Mouse (Mus musculus) activated CD4-positive, CD25-positive, alpha-beta regulatory T cell (primary cell): Measurements from ENCODE around the gene Mul1. TPM values are rescaled to one million over a fixed set of nuclear protein-coding genes. Genes with fewer than 3 reads are reported as not detected.

Experiments
- polyA plus RNA-seq, 2 experiments: library from polyadenylated mRNA; unstranded; fragments of 100-300 nt; shearing (Covaris generic); gene quantifications; one replicate each; pipeline ENCODE4 v1.2.1; 2017

Gene Mul1
- polyA plus RNA-seq, result 10 to 100 TPM; 10.8 to 11.6 TPM

DNA sequence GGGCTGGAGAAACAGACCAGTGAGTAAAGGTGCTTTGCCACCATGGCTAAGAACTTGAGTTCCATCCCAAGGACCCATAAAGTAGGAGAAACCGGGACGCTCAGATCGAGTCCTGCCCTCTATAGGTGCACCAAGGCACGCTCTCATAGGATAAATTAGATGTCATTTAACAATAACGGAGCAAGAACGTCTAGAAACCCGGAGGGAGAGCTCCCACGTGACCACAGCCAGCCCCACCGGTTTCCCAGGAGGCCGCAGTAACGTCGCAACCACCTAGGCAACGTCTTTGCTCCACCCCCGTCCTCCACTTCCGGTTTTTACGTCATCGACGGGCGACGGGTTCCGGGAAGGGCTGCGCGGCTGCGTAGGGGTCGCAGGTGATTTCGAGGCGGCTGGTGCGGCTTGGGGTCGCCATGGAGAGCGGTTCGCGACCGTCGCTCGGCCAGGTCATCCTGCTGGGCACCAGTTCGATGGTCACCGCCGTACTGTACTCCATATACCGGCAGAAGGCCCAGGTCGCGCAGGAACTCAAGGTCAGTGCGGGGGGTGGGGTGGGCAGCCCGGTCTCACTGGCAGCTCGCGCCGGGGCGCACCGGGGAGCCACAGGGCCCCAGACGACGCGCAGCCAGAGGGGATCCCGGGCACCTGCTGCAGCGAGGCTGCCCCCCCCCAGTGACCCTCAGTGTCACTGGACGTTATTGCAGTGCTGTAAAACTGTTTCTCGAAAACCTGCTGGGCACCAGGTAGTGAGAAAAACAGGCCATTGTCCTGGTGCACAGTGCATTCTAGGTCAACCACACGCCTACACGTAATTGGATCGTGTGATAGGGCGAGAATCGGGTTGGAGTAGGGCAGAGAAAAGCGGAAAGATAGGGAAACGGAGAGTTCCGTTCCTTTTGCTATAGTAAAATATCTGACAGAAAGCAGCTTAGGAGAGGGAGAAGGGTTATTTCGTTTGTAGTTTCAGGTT is at the start of gene Mul1:
Gene Mul1, plus strand, starts transcription at position 325 of the 970 bp plus-strand sequence.

DNA sequence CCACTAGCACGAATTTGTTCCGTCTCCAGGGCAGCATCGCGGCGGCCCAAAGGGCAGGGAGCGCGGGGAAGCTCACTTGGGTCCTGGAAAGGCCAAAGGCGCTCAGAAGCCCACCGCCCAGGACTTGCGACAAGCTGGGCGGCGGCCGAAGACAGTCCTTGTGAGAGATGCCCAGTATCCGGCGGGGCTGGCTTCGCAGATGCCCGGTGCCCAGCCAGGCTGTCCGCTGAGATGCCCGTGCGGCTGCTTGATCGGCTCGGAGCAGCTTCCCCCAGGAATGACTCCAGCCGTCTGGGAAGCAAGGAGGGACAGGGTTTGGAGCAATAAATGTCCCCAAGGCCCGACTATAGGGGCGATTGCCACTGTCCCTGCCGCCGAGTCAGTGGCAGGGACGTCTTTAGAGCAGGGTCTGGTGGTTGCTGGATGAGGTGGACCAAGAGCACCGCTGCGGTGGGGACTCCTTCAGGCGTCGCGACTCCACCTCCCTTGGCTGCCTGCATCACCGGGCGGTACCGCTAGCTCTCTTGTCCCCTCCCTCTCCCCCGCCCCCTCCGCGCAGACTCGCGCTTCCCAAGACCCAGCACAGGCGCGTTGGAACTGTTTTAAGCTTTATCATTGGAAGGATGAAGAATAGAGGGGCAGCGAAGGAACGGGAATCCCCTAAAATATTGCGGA is 38.4 kb upstream of the Mul1 start, which contains the start of gene Fam43b:
Gene Fam43b, minus strand, starts transcription at position 558 of the 675 bp plus-strand sequence.

DNA sequence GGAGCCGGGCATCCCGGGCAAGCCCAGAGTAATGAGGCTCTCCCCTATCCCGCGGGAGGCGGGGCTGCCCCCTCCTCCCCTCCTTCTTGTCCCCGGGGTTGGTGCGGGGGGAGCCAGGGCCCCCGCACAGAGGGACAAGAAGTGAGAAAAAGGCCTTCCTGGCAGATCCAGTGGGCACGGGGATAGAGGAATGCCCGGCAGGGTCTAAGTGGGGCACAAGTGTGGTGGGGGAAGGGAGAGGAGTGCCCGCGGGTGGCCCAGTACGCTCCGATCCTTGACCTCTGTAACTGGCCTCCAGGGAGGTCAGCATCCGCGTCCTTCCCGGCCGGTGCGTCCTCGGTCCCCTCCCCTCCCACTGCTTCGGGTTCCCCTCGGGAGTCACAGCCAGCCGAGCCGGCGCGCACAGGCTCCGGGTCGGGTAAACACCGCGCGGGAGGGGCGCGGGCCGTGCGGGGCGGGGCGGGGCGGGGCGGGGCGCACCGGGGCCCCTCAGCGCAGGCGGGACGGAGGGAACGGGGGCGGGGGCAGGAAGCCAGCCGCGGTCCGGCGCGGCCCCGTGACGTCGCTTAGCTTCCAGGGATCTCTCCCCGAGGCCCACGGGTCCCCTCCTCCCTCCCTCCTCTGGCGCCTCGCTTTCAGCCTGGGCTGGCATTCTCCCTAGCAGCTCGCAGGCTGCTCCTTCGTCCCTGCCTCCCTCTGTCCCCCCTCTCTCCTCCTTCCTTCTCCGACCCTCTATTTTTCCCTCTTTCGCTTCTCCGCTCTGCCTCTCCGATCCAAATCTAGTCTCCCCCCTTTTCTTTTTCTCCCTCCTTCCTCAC is 19.5 kb downstream of the Mul1 start, which contains the start of gene Camk2n1:
Gene Camk2n1, plus strand, starts transcription at position 562 of the 818 bp plus-strand sequence.

Other genes with a start within 250 kb of the Mul1 start
- 100 to 1,000 TPM; 187 to 191 TPM for gene Hp1bp3, start 218.4 kb upstream of the Mul1 start, polyA plus RNA-seq
- gene Sh2d5, start 184.3 kb upstream of the Mul1 start, polyA plus RNA-seq, result under 1 TPM; 0.06 to 0.18 TPM
- under 1 TPM; 0.08 to 0.34 TPM for gene Kif17, start 184.2 kb upstream of the Mul1 start, polyA plus RNA-seq
- 100 to 1,000 TPM; 166 to 178 TPM for gene Ddost, start 129.9 kb upstream of the Mul1 start, polyA plus RNA-seq
- gene Pink1, start 108.4 kb upstream of the Mul1 start, polyA plus RNA-seq, result 100 to 1,000 TPM; 103 to 124 TPM
- not detected for gene Cda, start 66.7 kb upstream of the Mul1 start, polyA plus RNA-seq
- gene Fam43b, start 38.1 kb upstream of the Mul1 start, polyA plus RNA-seq, result not detected
- gene Camk2n1, start 19.6 kb downstream of the Mul1 start, polyA plus RNA-seq, result under 1 TPM; 0.27 to 0.72 TPM
- not detected for gene Vwa5b1, start 201.2 kb downstream of the Mul1 start, polyA plus RNA-seq